Mouse (Mus musculus) midbrain, embryonic 16.5 days (tissue): ENCODE measurements at regions not wholly inside any gene's neighbourhood (a gene's known extent, or its start where the extent isn't known, plus 50 kb on each side); places are given as distances from the start of the nearest gene placed in this dataset.
A peak's percentile ranks its signal among the peaks of the same experiment; 100 is the strongest.

Source experiments
- ATAC-seq: fragments of 200-750 bp; cut with Nextera tagmentation; 2 replicates; pipeline ENCODE4 v1.8.0; 2017; ENCODE audit warnings: moderate TSS enrichment
- H3K27ac ChIP-seq: fragments of 300-500 bp; sonication (generic); 2 replicates; pipeline ENCODE4 v1.5.1; 2014; ENCODE audit warnings: mild to moderate bottlenecking, low read length, mixed read lengths
- H3K27me3 ChIP-seq: fragments of 300-500 bp; sonication (generic); 2 replicates; pipeline ENCODE4 v1.6.1; 2014; ENCODE audit warnings: low read depth, low read length, mixed read lengths; ENCODE audit not compliant: control insufficient read depth, insufficient read depth
- H3K36me3 ChIP-seq: fragments of 300-500 bp; sonication (generic); 2 replicates; pipeline ENCODE4 v1.6.1; 2014; ENCODE audit warnings: mild to moderate bottlenecking, low read length, moderate library complexity, mixed read lengths; ENCODE audit not compliant: control insufficient read depth, insufficient read depth
- H3K4me1 ChIP-seq: fragments of 300-500 bp; sonication (generic); 2 replicates; pipeline ENCODE4 v1.6.1; 2014; ENCODE audit warnings: mild to moderate bottlenecking, low read length, mixed read lengths; ENCODE audit not compliant: control insufficient read depth, insufficient read depth
- H3K4me2 ChIP-seq: fragments of 300-500 bp; sonication (generic); 2 replicates; pipeline ENCODE4 v1.6.1; 2014; ENCODE audit warnings: mild to moderate bottlenecking, low read length, mixed read lengths
- H3K4me3 ChIP-seq: fragments of 300-500 bp; sonication (generic); 2 replicates; pipeline ENCODE4 v1.5.1; 2014; ENCODE audit warnings: low read depth, mild to moderate bottlenecking, low read length, moderate library complexity, mixed read lengths
- H3K9ac ChIP-seq: fragments of 300-500 bp; sonication (generic); 2 replicates; pipeline ENCODE4 v1.6.1; 2014; ENCODE audit warnings: low read depth, low read length, mixed read lengths
- H3K9me3 ChIP-seq: fragments of 300-500 bp; sonication (generic); replicated peaks from 2 replicates; pipeline ENCODE4 v1.6.1; 2014; ENCODE audit warnings: mild to moderate bottlenecking, low read length, mixed read lengths; ENCODE audit not compliant: control insufficient read depth, poor library complexity, severe bottlenecking
- WGBS: fragments of 180-500 bp; shearing (Covaris S2); extraction: QIAGEN DNeasy Blood & Tissue Kit; methylation state at CpG from one replicate; pipeline ENCODE4 v1.1.7; 2014; 5-methylcytosine and 5-hydroxymethylcytosine counted together

DNA sequence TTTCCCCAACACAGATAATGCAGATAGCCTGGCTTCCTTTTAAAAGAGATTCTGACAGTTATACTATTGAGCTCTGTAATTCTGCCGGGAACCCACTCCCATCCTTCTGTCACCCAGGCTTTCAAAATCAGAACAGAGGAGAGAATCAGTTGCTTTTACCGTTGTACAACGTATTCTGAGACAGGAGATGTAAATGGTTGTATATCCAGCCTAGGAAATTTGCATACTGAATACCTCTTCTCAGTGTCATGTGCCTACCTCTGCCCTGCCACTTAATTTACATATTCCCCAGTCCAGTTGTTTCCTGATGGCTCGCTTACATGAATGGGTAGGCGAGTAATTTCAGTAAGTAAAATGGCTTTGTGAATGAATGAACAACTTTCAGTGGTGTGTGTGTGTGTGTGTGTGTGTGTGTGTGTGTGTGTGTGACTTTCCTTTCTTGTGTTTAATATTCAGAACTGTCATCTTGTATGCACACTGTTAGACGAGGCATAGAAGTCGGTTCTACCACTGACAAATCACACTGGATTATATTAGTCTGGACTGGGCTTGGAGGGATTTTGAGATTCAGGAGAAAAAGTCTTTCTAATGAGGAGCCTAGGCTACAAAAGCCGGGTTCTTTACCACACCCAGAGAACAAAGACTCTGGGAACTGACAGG is 282.2 kb upstream of the Cdh6 start:
- no peak overlapping the region for H3K9ac ChIP-seq
- H3K4me3 ChIP-seq = no peak overlapping the region
- 29% methylated on average over 8 of the region's 8 CpGs for WGBS
- no peaks in the 10 kb centered on the region for H3K36me3 ChIP-seq
- no peak overlapping the region for H3K4me2 ChIP-seq
- 0 out of 2 replicates have a peak, but pooled peaks cover 4% of the 10 kb centered on the region for H3K4me1 ChIP-seq
- H3K9me3 ChIP-seq = no peaks in the 10 kb centered on the region
- H3K27ac ChIP-seq = no peak overlapping the region
- peak; percentile 77 for ATAC-seq
- H3K27me3 ChIP-seq = no peaks in the 10 kb centered on the region

DNA sequence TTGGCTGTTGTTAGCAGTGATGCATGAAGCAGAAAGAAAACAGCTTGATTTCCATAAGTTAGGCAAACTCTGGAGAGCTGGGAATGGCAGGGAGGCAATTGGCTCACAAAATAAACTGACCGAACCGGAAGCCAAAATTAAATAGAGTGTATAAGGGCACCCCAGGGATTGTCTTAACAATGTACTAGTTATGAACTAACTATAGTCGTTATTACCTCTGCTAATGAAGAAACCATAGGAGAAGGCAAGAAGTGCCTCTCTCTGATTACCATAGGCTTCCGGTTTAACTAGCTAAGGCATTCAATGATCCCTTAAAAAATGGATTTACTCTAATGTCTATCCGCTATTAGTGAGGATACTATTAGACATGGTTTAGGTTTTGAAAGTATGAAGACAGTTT is 276.9 kb upstream of the Cdh6 start:
- H3K27me3 ChIP-seq = no peaks in the 10 kb centered on the region
- ATAC-seq = no peak
- H3K9me3 ChIP-seq = no peaks in the 10 kb centered on the region
- H3K27ac ChIP-seq = no peak overlapping the region
- whole genome bisulfite sequencing = 81% methylated on average over 5 of the region's 5 CpGs
- no peak overlapping the region for H3K4me3 ChIP-seq
- H3K36me3 ChIP-seq = no peaks in the 10 kb centered on the region
- H3K4me1 ChIP-seq = 0 out of 2 replicates have a peak, but pooled peaks cover under 1% of the 10 kb centered on the region
- H3K9ac ChIP-seq = no peak overlapping the region
- no peak overlapping the region for H3K4me2 ChIP-seq

DNA sequence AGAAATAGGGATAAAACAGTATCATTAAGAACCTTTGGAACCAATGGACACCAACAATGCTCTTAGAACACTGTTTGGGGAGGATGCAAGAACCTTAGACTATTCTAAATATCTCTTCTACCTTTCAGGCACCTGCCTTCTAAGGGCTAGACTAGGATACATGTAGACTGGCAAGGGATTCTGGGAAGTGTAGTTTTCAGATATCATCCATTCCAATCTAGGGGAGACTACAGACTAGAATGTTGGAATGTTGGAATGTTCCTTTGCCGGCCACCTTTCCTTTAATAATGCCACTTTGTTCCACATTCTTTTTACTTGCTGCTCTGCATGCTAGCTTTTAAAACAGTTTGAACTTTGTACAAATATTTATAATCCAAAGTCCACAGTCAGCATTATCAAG is 261.1 kb upstream of the Cdh6 start:
- no peak overlapping the region for H3K9ac ChIP-seq
- H3K36me3 ChIP-seq = no peaks in the 10 kb centered on the region
- H3K4me1 ChIP-seq = no peaks in the 10 kb centered on the region
- H3K4me3 ChIP-seq = no peak overlapping the region
- no peak overlapping the region for H3K4me2 ChIP-seq
- 89% methylated on average over 1 of the region's 1 CpGs for WGBS
- H3K27me3 ChIP-seq = no peaks in the 10 kb centered on the region
- no peak overlapping the region for H3K27ac ChIP-seq
- no peak for ATAC-seq
- H3K9me3 ChIP-seq = no peaks in the 10 kb centered on the region

DNA sequence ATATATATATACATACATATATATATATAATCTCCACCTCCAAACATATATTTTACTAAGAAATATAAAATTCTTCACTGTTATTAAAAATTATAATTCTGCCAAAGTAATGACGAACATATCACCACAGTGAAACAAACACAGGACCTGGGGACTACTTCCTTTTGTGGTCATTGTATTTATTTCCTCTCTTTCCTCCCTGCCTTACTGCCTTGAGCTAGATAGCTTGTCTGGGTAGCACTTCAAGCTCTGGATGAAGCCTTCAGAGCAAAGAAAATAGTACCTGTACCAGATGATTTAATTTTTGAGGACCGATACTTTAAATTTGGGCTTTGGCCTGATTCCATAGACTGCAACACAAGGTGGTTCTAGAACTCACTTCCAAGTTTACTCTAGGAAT is 259.5 kb upstream of the Cdh6 start:
- WGBS = 94% methylated on average over 2 of the region's 2 CpGs
- no peaks in the 10 kb centered on the region for H3K9me3 ChIP-seq
- H3K36me3 ChIP-seq = no peaks in the 10 kb centered on the region
- H3K4me3 ChIP-seq = no peak overlapping the region
- H3K4me2 ChIP-seq = no peak overlapping the region
- H3K27me3 ChIP-seq = no peaks in the 10 kb centered on the region
- ATAC-seq = no peak
- H3K27ac ChIP-seq = no peak overlapping the region
- H3K4me1 ChIP-seq = no peaks in the 10 kb centered on the region
- H3K9ac ChIP-seq = no peak overlapping the region

DNA sequence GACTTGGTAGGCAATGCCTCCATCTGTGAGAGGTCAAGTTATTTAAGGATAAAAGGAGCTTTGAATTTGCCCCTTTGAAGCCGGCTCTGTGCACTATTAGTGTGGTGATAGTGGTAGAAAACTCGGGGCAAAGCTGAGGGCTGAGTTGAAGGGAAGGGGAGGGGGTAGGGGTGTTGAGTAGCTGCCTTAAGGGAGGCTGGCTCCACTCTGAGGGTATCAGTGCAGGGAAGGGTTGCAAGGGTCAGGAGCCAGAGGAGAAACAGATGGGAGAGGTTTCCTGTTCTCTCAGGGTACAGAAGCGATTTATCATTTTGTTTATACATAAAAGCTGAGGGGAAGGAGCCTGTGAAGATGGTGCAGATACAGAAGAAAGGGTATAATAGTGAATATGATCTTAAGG is 246.1 kb upstream of the Cdh6 start:
- H3K27ac ChIP-seq = no peak overlapping the region
- 44% methylated on average over 3 of the region's 3 CpGs for WGBS
- H3K4me3 ChIP-seq = no peak overlapping the region
- no peaks in the 10 kb centered on the region for H3K9me3 ChIP-seq
- ATAC-seq = 0 out of 2 replicates have a peak, but pooled peaks have one; percentile 48
- H3K36me3 ChIP-seq = no peaks in the 10 kb centered on the region
- H3K9ac ChIP-seq = no peak overlapping the region
- H3K4me1 ChIP-seq = no peaks in the 10 kb centered on the region
- no peak overlapping the region for H3K4me2 ChIP-seq
- H3K27me3 ChIP-seq = no peaks in the 10 kb centered on the region

DNA sequence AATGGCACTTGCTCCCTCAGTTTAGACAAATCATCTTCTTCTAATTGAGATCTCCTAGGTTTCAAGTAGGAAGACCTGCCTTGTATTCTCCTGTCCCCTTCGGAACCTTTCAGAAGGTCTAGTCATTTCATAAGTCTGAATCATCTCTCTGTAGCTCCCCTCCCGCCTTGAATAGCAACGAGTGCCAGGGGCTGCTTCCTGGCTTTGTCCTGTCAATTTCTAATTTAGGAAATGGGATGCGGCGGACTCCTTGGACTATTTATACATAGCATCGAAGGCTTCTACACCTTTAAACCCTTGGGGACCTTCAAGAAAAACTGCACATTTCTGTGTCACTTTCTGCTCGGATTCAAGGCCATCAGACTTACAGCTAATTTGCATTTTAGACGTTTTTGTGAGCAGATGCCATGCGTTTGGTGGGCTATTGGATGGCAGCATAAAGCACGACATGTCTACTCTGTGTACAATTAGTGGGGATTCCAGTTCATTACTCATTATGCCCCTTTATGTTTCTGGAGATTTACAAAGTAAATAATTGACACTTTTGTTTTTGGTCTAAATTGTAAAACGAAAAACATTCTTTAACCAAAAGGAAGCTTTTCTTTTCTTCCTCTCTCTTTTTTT is 236.7 kb upstream of the Cdh6 start:
- Histone ChIP-seq H3K4me1 (no peaks in the 10 kb centered on the region), H3K9ac (no peak overlapping the region), H3K27ac (no peak overlapping the region), H3K9me3 (no peaks in the 10 kb centered on the region), H3K4me2 (peak overlapping the region; percentile 3; the same call in 1 of the 2 replicates), H3K27me3 (no peaks in the 10 kb centered on the region), H3K36me3 (no peaks in the 10 kb centered on the region), H3K4me3 (no peak overlapping the region)
- 38% methylated on average over 11 of the region's 11 CpGs for WGBS
- peak; percentile 39; the same call in 1 of the 2 replicates for ATAC-seq

DNA sequence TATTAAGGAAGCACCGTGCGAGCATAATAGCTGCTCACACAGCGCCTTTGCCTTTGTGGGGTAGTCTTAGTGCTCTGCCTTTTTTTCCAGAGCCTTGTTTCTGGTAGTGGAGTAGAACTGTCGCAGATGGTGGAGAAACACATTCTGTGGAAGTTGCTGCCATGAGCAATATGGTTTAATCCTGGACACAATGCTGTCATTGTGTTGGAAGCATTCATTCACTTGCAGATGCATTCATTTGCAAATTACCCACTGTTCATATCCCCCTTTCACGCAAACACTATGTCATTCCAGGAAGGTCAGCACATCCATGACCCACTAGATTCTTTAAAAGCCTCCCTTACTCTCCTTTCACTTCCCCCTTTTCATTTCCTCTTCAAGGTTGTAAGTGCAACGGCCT is 219.7 kb upstream of the Cdh6 start:
- no peaks in the 10 kb centered on the region for H3K36me3 ChIP-seq
- no peak overlapping the region for H3K9ac ChIP-seq
- no peak overlapping the region for H3K4me2 ChIP-seq
- ATAC-seq = peak; percentile 93
- 5% methylated on average over 6 of the region's 6 CpGs for WGBS
- H3K27me3 ChIP-seq = no peaks in the 10 kb centered on the region
- H3K27ac ChIP-seq = no peak overlapping the region
- H3K4me1 ChIP-seq = 0 out of 2 replicates have a peak, but pooled peaks cover 2% of the 10 kb centered on the region
- no peak overlapping the region for H3K4me3 ChIP-seq
- H3K9me3 ChIP-seq = no peaks in the 10 kb centered on the region

DNA sequence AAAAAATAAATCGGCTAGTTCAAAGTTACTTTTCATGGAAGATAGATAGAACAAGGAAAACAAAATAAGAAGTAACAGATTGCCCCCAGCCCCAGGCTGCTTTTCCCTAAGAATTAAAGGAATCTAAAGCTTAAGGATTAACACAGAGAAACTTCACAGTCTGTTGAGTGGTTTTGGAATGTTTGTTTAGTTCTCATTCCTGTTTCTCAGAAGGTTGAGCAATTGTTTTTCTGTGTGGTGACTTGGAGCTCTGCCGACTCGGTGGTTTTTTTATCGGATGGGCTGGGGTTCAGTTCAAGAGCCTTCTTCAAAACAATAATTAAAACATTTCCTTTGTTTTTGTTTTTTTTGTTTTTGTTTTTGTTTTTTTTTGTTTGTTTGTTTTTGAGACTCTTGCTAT is 217.9 kb upstream of the Cdh6 start:
- Histone ChIP-seq H3K9ac (no peak overlapping the region), H3K4me1 (0 out of 2 replicates have a peak, but pooled peaks cover 2% of the 10 kb centered on the region), H3K27me3 (no peaks in the 10 kb centered on the region), H3K4me2 (no peak overlapping the region), H3K9me3 (no peaks in the 10 kb centered on the region), H3K4me3 (no peak overlapping the region), H3K27ac (no peak overlapping the region), H3K36me3 (no peaks in the 10 kb centered on the region)
- no peak for ATAC-seq
- 53% methylated on average over 4 of the region's 4 CpGs for WGBS

DNA sequence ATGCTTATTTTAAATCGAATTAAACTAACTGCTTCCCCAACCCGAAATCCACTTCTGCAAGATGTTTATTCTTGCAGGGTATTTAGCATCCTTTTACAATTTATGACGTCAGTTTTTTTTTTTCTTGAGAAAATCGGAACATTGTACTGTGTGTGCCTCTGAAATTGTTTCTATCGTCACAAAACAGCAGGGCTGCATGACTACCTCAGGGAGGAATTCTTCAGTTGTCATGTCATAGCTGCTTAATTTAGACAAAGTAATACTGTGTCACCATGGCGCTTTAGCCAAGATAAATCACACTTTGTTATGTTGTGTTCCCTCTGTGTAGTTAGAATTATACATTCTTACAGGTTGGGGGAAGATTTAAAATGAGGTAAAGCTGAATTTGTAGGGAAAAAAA is 211.3 kb upstream of the Cdh6 start:
- no peaks in the 10 kb centered on the region; the same call in 1 of the 2 replicates for H3K4me1 ChIP-seq
- H3K36me3 ChIP-seq = no peaks in the 10 kb centered on the region
- 28% methylated on average over 6 of the region's 6 CpGs for WGBS
- no peak overlapping the region for H3K4me2 ChIP-seq
- no peak for ATAC-seq
- no peaks in the 10 kb centered on the region for H3K9me3 ChIP-seq
- H3K9ac ChIP-seq = no peak overlapping the region
- H3K4me3 ChIP-seq = no peak overlapping the region
- H3K27me3 ChIP-seq = no peaks in the 10 kb centered on the region
- no peak overlapping the region for H3K27ac ChIP-seq
